Mouse (Mus musculus) G1E (cell line): ENCODE measurements around the gene Pidd1. TPM values are rescaled to one million over a fixed set of nuclear protein-coding genes. Genes with fewer than 3 reads are reported as not detected.

Experiments used
- ATAC-seq: 2 replicates; pipeline ENCODE4 v1.8.0; 2016; ENCODE audit warnings: mild to moderate bottlenecking; ENCODE audit not compliant: insufficient number of reproducible peaks, poor library complexity, low FRiP score, severe bottlenecking; ENCODE audit errors: extremely low read depth
- DNase-seq: peaks from one replicate; pipeline ENCODE4 v3.0.0; 2012; ENCODE audit warnings: low spot score
- H3K27me3 ChIP-seq: 2 replicates; pipeline ENCODE4 v1.6.1; 2012; ENCODE audit warnings: mild to moderate bottlenecking, low read length, inconsistent platforms; ENCODE audit not compliant: insufficient read depth
- H3K36me3 ChIP-seq: replicated peaks from 2 replicates; pipeline ENCODE3; 2012; ENCODE audit warnings: mild to moderate bottlenecking, inconsistent platforms
- H3K4me1 ChIP-seq: 2 replicates; pipeline ENCODE4 v1.6.1; 2012; ENCODE audit warnings: low read depth, low read length, inconsistent platforms, mixed read lengths; ENCODE audit not compliant: insufficient read depth
- H3K4me3 ChIP-seq: 2 replicates; pipeline ENCODE4 v1.5.1; 2012; ENCODE audit warnings: low read depth, mild to moderate bottlenecking, inconsistent platforms, low read length, moderate library complexity, mixed read lengths
- H3K9me3 ChIP-seq: replicated peaks from 2 replicates; pipeline ENCODE4 v1.6.1; 2012; ENCODE audit warnings: inconsistent platforms
- CTCF ChIP-seq: IDR thresholded peaks from 2 replicates; pipeline ENCODE4 v1.5.1; 2012; ENCODE audit warnings: low read depth, low read length, inconsistent platforms, mixed read lengths
- GATA1 ChIP-seq: IDR thresholded peaks from 2 replicates; pipeline ENCODE4 v1.6.1; 2012; ENCODE audit warnings: borderline replicate concordance, low read length, inconsistent platforms, mixed read lengths
- GATA2 ChIP-seq: IDR thresholded peaks from 2 replicates; pipeline ENCODE4 v1.6.1; 2012; ENCODE audit warnings: low read depth, low read length, inconsistent platforms, borderline replicate concordance
- POLR2AphosphoS5 ChIP-seq: IDR thresholded peaks from 2 replicates; pipeline ENCODE4 v1.6.1; 2012; ENCODE audit warnings: low read depth, low read length, inconsistent platforms; ENCODE audit not compliant: insufficient replicate concordance
- TAL1 ChIP-seq: conservative IDR thresholded peaks from 2 replicates; pipeline ENCODE4 v1.6.1; 2012; ENCODE audit warnings: low read depth, low read length, inconsistent platforms, mixed read lengths
- polyA plus RNA-seq: library from polyadenylated mRNA; stranded (reverse); fragments of >175 nt; gene quantifications from 2 replicates; pipeline ENCODE4 v1.2.3, GENCODE M21; 2012
- total RNA-seq, 2 experiments: library from RNA; stranded (forward) in 1 of 2; stranded (reverse) in 1 of 2; fragments of 200-1000 nt in 1 of 2; fragments of >200 nt in 1 of 2; fragmentation: Nextera tagmentation in 1 of 2; gene quantifications; 2 replicates each; pipeline ENCODE4 v1.2.3; 2014 to 2017

Gene Pidd1
- total and polyA plus RNA-seq, 3 experiments, result 8.9 to 59.6 (median 22.9) TPM

GRCm38 (mm10) chr7:141461521-141462332 is 17.9 kb upstream of the Pidd1 start:
- no peak for TF ChIP-seq TAL1
- no peak for TF ChIP-seq GATA2
- TF ChIP-seq POLR2AphosphoS5, result no peak
- no peak for TF ChIP-seq GATA1
- TF ChIP-seq CTCF, result no peak
- ATAC-seq (no peak), DNase-seq (no peak)
- Histone ChIP-seq H3K36me3 (peaks cover 44% of the 10 kb centered on the region), H3K9me3 (no peaks in the 10 kb centered on the region), H3K4me1 (peaks cover 50% of the 10 kb centered on the region), H3K4me3 (no peak overlapping the region), H3K27me3 (peaks cover 50% of the 10 kb centered on the region)

GRCm38 (mm10) chr7:141460391-141461113 is 16.7 kb upstream of the Pidd1 start, which contains the start of gene Cracr2b:
Cracr2b (plus strand) TSS chr7:141461094.
- Histone ChIP-seq H3K4me3 (no peak within 1 kb of the TSS), H3K4me1 (peaks cover 51% of the 10 kb centered on the region), H3K36me3 (peaks cover 48% of the 10 kb centered on the region), H3K27me3 (peaks cover 47% of the 10 kb centered on the region), H3K9me3 (no peaks in the 10 kb centered on the region)
- no peak for ATAC-seq
- TF ChIP-seq CTCF (no peak), GATA1 (no peak), TAL1 (no peak), POLR2AphosphoS5 (no peak), GATA2 (no peak)
- no peak for DNase-seq

- TF ChIP-seq GATA1 (no peak), CTCF (no peak), POLR2AphosphoS5 (no peak), TAL1 (no peak), GATA2 (no peak)
- H3K9me3 ChIP-seq, result no peaks in the 10 kb centered on the region
- H3K4me3 ChIP-seq, result no peak overlapping the region
- peaks cover 48% of the 10 kb centered on the region for H3K36me3 ChIP-seq
- H3K27me3 ChIP-seq, result peaks cover 43% of the 10 kb centered on the region
- DNase-seq (no peak), ATAC-seq (no peak)
- H3K4me1 ChIP-seq, result peaks cover 50% of the 10 kb centered on the region
Measured at GRCm38 (mm10) chr7:141460001-141460390, 16.2 kb upstream of the Pidd1 start.

GRCm38 (mm10) chr7:141459301-141459711 is 15.5 kb upstream of the Pidd1 start:
- peaks cover 36% of the 10 kb centered on the region for H3K27me3 ChIP-seq
- H3K36me3 ChIP-seq, result peaks cover 48% of the 10 kb centered on the region
- ATAC-seq, result no peak
- no peak overlapping the region for H3K4me3 ChIP-seq
- DNase-seq, result no peak
- peaks cover 49% of the 10 kb centered on the region for H3K4me1 ChIP-seq
- H3K9me3 ChIP-seq, result no peaks in the 10 kb centered on the region
- TF ChIP-seq GATA2 (no peak), TAL1 (no peak), GATA1 (no peak), CTCF (no peak), POLR2AphosphoS5 (no peak)

- H3K36me3 ChIP-seq, result peaks cover 48% of the 10 kb centered on the region
- DNase-seq (no peak), ATAC-seq (no peak)
- TF ChIP-seq POLR2AphosphoS5, result no peak
- no peak overlapping the region for H3K4me3 ChIP-seq
- H3K27me3 ChIP-seq, result peaks cover 29% of the 10 kb centered on the region
- no peaks in the 10 kb centered on the region for H3K9me3 ChIP-seq
- H3K4me1 ChIP-seq, result peaks cover 48% of the 10 kb centered on the region
Measured at GRCm38 (mm10) chr7:141458661-141459060, 14.8 kb upstream of the Pidd1 start.

- Histone ChIP-seq H3K9me3 (no peaks in the 10 kb centered on the region), H3K4me3 (no peak overlapping the region), H3K27me3 (peaks cover 24% of the 10 kb centered on the region), H3K4me1 (peaks cover 51% of the 10 kb centered on the region), H3K36me3 (peaks cover 52% of the 10 kb centered on the region)
- ATAC-seq (no peak), DNase-seq (peak; percentile 70)
- TF ChIP-seq TAL1 (no peak), GATA1 (no peak), CTCF (peak; percentile 23; the same call in 1 of the 2 replicates)
Measured at GRCm38 (mm10) chr7:141457986-141458660, 14.3 kb upstream of the Pidd1 start.
